Mouse (Mus musculus) myocyte (in vitro differentiated cells): ENCODE results near the gene Ptpn3.

ENCODE experiments used
- CEBPB ChIP-seq: IDR thresholded peaks from 2 replicates; pipeline ENCODE4 v1.6.1; 2011; ENCODE audit warnings: mild to moderate bottlenecking, moderate library complexity; ENCODE audit not compliant: poor library complexity, insufficient read depth, severe bottlenecking
- POLR2A ChIP-seq: IDR thresholded peaks from one replicate; pipeline ENCODE4 v1.6.1; 2011; ENCODE audit warnings: low read depth, mild to moderate bottlenecking, control low read depth, moderate library complexity; ENCODE audit not compliant: insufficient read length
- REST ChIP-seq: IDR thresholded peaks from one replicate; pipeline ENCODE4 v1.6.1; 2011; ENCODE audit warnings: mild to moderate bottlenecking, control low read depth, moderate library complexity; ENCODE audit not compliant: insufficient read depth, insufficient read length
- TCF3 ChIP-seq: IDR thresholded peaks from one replicate; pipeline ENCODE4 v1.6.1; 2011; ENCODE audit warnings: low read depth, control low read depth; ENCODE audit not compliant: insufficient read length
- USF1 ChIP-seq: IDR thresholded peaks from one replicate; pipeline ENCODE4 v1.6.1; 2011; ENCODE audit warnings: low read depth, mild to moderate bottlenecking, control low read depth, moderate library complexity

- TF ChIP-seq CEBPB (no peak), POLR2A (no peak), TCF3 (no peak), REST (no peak), USF1 (no peak)
These were observed 32.3 kb downstream of the Ptpn3 start for GRCm38 (mm10) chr4:57269344-57269743.
